Mouse (Mus musculus): ENCODE results near the gene Pigs. TPM values are rescaled to one million over a fixed set of nuclear protein-coding genes. Genes with fewer than 3 reads are reported as not detected.

Gene Pigs
- polyA plus RNA-seq, 1 experiment, result 3.2 TPM

- Histone ChIP-seq H3K9me3 (ENCODE audit: control insufficient read depth, low read length) (peaks cover 3% of the 10 kb centered on the region), H3K4me1 (ENCODE audit: control insufficient read depth) (peaks cover 20% of the 10 kb centered on the region), H3K36me3 (ENCODE audit: control insufficient read depth) (peaks cover 98% of the 10 kb centered on the region), H3K27me3 (ENCODE audit: control insufficient read depth) (no peaks in the 10 kb centered on the region), H3K4me3 (replicated peaks) (no peak overlapping the region)
- TF ChIP-seq GATA1 (IDR thresholded peaks at IDR 0.05; ENCODE audit: low read length), result no peak
- TF ChIP-seq TAL1 (IDR thresholded peaks at IDR 0.05; ENCODE audit: low read length), result no peak
Measured at GRCm38 (mm10) chr11:78310861-78311511, 17.2 kb upstream of the Pigs start.

- H3K36me3 ChIP-seq (ENCODE audit: control insufficient read depth), result peaks cover 98% of the 10 kb centered on the region
- no peaks in the 10 kb centered on the region for H3K9me3 ChIP-seq (ENCODE audit: control insufficient read depth, low read length)
- H3K27me3 ChIP-seq (ENCODE audit: control insufficient read depth), result no peaks in the 10 kb centered on the region
- TF ChIP-seq TAL1 (IDR thresholded peaks at IDR 0.05; ENCODE audit: low read length) (no peak), GATA1 (IDR thresholded peaks at IDR 0.05; ENCODE audit: low read length) (no peak)
- H3K4me1 ChIP-seq (ENCODE audit: control insufficient read depth), result peaks cover 4% of the 10 kb centered on the region
- H3K4me3 ChIP-seq (replicated peaks), result no peak overlapping the region
Measured at GRCm38 (mm10) chr11:78313662-78314061, 14.6 kb upstream of the Pigs start.

GRCm38 (mm10) chr11:78318411-78318810 is 9.8 kb upstream of the Pigs start:
- Histone ChIP-seq H3K27me3 (ENCODE audit: control insufficient read depth) (no peaks in the 10 kb centered on the region), H3K36me3 (ENCODE audit: control insufficient read depth) (peaks cover 100% of the 10 kb centered on the region), H3K4me3 (replicated peaks) (no peak overlapping the region), H3K4me1 (ENCODE audit: control insufficient read depth) (peaks cover 10% of the 10 kb centered on the region), H3K9me3 (ENCODE audit: control insufficient read depth, low read length) (no peaks in the 10 kb centered on the region)
- TF ChIP-seq TAL1 (IDR thresholded peaks at IDR 0.05; ENCODE audit: low read length) (no peak), GATA1 (IDR thresholded peaks at IDR 0.05; ENCODE audit: low read length) (no peak)

- Histone ChIP-seq H3K9me3 (ENCODE audit: control insufficient read depth, low read length) (no peaks in the 10 kb centered on the region), H3K27me3 (ENCODE audit: control insufficient read depth) (no peaks in the 10 kb centered on the region), H3K4me3 (replicated peaks) (no peak overlapping the region), H3K36me3 (ENCODE audit: control insufficient read depth) (peaks cover 92% of the 10 kb centered on the region), H3K4me1 (ENCODE audit: control insufficient read depth) (peaks cover 15% of the 10 kb centered on the region)
- TF ChIP-seq TAL1 (IDR thresholded peaks at IDR 0.05; ENCODE audit: low read length), result no peak
- no peak for TF ChIP-seq GATA1 (IDR thresholded peaks at IDR 0.05; ENCODE audit: low read length)
Measured at GRCm38 (mm10) chr11:78322076-78322831, 6.0 kb upstream of the Pigs start.

- H3K9me3 ChIP-seq (ENCODE audit: control insufficient read depth, low read length), result no peaks in the 10 kb centered on the region
- H3K4me1 ChIP-seq (ENCODE audit: control insufficient read depth), result peaks cover 20% of the 10 kb centered on the region
- no peaks in the 10 kb centered on the region for H3K27me3 ChIP-seq (ENCODE audit: control insufficient read depth)
- TF ChIP-seq GATA1 (IDR thresholded peaks at IDR 0.05; ENCODE audit: low read length), result no peak
- TF ChIP-seq TAL1 (IDR thresholded peaks at IDR 0.05; ENCODE audit: low read length), result no peak
- H3K36me3 ChIP-seq (ENCODE audit: control insufficient read depth), result peaks cover 86% of the 10 kb centered on the region
- H3K4me3 ChIP-seq (replicated peaks), result peak within 1 kb of the TSS; percentile 33
Measured at GRCm38 (mm10) chr11:78322860-78323259, 5.4 kb upstream of the Pigs start, which contains the start of gene Aldoc. Gene Aldoc (plus strand): TSS chr11:78322968.

- no peak for TF ChIP-seq TAL1 (IDR thresholded peaks at IDR 0.05; ENCODE audit: low read length)
- no peak for TF ChIP-seq GATA1 (IDR thresholded peaks at IDR 0.05; ENCODE audit: low read length)
- no peaks in the 10 kb centered on the region for H3K9me3 ChIP-seq (ENCODE audit: control insufficient read depth, low read length)
- no peak overlapping the region for H3K4me3 ChIP-seq (replicated peaks)
- no peaks in the 10 kb centered on the region for H3K27me3 ChIP-seq (ENCODE audit: control insufficient read depth)
- peaks cover 30% of the 10 kb centered on the region for H3K4me1 ChIP-seq (ENCODE audit: control insufficient read depth)
- peaks cover 72% of the 10 kb centered on the region for H3K36me3 ChIP-seq (ENCODE audit: control insufficient read depth)
Measured at GRCm38 (mm10) chr11:78324000-78324785, 4.0 kb upstream of the Pigs start.

GRCm38 (mm10) chr11:78324965-78325364 is 3.2 kb upstream of the Pigs start:
- TF ChIP-seq GATA1 (IDR thresholded peaks at IDR 0.05; ENCODE audit: low read length) (no peak), TAL1 (IDR thresholded peaks at IDR 0.05; ENCODE audit: low read length) (no peak)
- no peak overlapping the region for H3K4me3 ChIP-seq (replicated peaks)
- H3K36me3 ChIP-seq (ENCODE audit: control insufficient read depth), result peaks cover 65% of the 10 kb centered on the region
- peaks cover 36% of the 10 kb centered on the region for H3K4me1 ChIP-seq (ENCODE audit: control insufficient read depth)
- no peaks in the 10 kb centered on the region for H3K27me3 ChIP-seq (ENCODE audit: control insufficient read depth)
- H3K9me3 ChIP-seq (ENCODE audit: control insufficient read depth, low read length), result no peaks in the 10 kb centered on the region

- no peak for TF ChIP-seq GATA1 (IDR thresholded peaks at IDR 0.05; ENCODE audit: low read length)
- TF ChIP-seq TAL1 (IDR thresholded peaks at IDR 0.05; ENCODE audit: low read length), result no peak
- Histone ChIP-seq H3K36me3 (ENCODE audit: control insufficient read depth) (peaks cover 45% of the 10 kb centered on the region), H3K9me3 (ENCODE audit: control insufficient read depth, low read length) (no peaks in the 10 kb centered on the region), H3K4me3 (replicated peaks) (no peak overlapping the region), H3K27me3 (ENCODE audit: control insufficient read depth) (no peaks in the 10 kb centered on the region), H3K4me1 (ENCODE audit: control insufficient read depth) (peaks cover 36% of the 10 kb centered on the region)
Measured at GRCm38 (mm10) chr11:78327215-78327614, 1.0 kb upstream of the Pigs start.
